Mouse (Mus musculus) adrenal gland, adult 8-10 months (tissue): ENCODE data around the gene Snrnp35. TPM values are rescaled to one million over a fixed set of nuclear protein-coding genes. Genes with fewer than 3 reads are reported as not detected.
"Not testable (repeated sequence)": the region's sequence is repeated elsewhere in the genome, so short reads cannot be mapped to it uniquely, and the experiment has no call there.

Experiments
- DNase-seq: peaks from one replicate; pipeline ENCODE4 v3.0.0; 2022
- total RNA-seq, 4 experiments: library from RNA; stranded (reverse); gene quantifications; 2 replicates each; pipeline ENCODE4 v1.2.4; 2022

The Snrnp35 gene
- total RNA-seq, 4 experiments from 2014 or later: 17.1 to 23.2 (median 17.5) TPM

DNA sequence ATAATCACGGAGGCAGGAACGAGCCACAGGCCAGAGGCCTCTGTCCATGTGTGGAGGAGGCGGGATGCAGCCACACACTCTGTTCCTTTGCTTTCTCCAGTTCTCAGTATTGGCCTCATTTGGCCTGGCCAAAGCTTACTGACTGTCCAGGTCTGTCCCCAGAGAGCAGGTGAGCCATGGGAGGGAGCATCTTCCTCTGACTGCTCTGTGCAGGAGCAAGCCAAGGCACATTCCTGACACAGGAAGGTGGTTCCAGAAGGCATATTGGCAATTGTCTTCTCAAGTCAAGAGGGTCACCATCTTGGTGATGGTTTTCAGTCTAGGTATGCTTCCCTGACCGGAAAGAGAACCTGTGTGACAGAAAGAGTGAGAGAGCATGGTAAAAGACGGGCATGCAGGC is 19.5 kb upstream of the Snrnp35 start:
- no peak for DNase-seq

DNA sequence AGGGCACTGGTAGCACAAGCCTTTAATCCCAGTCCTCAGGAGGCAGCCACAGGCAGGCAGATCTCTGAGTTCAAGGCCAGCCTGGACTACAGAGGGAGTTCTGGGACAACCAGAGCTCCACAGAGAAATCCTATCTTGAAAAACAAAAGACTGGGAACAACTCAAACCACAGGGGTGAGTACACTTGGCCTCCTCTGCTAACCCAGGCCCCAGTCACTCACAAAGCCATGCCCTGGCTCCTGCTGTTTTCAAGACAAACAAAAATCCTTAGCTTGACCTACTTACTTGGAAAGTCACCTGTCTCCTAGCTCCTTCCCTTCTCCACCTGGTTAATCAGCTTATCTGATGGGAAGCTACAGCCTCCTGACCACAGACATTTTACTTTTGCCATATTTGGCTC is 18.0 kb upstream of the Snrnp35 start:
- no peak for DNase-seq

DNA sequence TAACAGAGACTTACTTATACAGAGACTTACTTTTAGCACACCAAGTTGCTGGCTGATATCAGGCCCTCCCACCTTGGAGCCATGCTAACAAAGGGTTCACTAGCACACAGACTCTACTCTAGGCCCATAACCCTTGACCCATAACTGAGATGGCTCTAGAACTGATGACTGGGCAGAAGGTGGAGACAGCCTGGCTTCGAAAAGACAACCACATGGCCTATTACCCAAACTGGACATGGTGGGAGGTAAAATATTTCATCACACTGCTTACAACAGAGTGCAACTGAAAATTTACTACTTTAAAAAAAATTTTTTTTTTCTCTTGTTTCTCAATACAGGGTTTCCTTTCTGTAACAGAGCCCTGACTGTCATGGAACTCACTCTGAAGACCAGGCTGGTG is 15.2 kb upstream of the Snrnp35 start:
- DNase-seq: no peak

DNA sequence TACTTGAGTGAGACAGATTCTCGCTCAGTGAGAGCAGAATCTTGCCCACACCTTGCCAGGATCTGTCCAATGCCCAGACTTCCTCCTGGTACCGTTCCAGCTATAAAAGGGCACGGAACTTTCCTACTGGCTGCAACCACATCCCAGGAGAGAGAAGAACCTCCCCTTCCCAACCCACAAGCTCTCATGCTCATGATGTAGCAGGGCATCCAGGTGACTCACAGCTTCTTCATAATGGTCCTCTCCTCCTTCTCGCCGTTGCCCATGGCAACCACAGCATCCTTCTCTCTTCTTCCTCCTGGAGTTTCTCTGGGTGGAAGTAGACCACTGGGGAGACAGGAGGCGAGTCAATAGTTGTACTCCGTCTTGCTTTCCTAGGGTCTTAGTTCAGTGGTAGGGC is 14.6 kb upstream of the Snrnp35 start:
- DNase-seq: no peak

DNA sequence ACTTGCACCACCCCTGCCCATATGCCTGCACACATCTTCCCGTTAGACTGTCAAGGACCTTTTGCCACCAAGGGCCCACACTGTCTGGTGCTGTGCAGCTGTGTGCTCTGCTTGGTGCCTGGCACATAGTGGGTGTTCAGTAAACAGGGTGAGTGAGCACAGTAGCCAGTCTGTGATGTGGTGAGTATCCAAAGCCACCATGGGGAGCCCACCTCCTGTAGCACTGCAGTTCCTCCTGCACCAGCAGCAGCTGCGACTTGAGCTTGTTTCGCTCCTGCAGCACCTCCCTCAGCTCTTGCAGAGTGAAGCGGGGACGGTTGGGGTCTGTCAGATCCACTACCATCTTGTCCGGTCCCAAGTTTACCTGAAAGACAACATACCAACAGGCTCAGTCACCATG is 13.4 kb upstream of the Snrnp35 start:
- DNase-seq: no peak

DNA sequence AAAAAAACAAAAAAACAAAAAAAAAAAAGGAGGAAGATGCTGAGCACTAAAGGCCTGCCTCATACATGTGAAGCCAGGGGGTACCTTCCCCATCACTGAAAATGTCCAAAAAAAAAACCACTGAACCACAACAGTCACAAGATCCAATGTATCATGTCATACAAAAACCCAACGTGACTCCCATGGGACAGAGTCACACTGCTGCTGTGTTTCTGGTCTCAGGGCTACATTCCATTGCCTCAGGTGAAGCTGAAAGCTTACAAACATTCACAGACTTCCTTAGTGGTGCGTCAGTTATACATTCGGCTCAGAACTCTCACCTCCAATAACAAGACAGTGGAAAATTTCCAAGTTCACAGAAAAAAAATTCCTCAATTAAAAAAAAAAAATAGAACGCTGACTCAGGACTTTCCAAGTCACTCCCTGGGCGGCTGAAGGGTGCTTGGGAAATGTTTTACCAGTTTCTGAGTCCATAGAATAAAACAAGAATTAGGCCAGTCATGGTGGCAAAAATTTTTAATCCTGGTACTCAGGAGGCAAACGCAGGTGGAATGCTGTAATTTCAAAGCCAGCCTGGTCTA is 12.3 kb upstream of the Snrnp35 start:
- DNase-seq: no peak

DNA sequence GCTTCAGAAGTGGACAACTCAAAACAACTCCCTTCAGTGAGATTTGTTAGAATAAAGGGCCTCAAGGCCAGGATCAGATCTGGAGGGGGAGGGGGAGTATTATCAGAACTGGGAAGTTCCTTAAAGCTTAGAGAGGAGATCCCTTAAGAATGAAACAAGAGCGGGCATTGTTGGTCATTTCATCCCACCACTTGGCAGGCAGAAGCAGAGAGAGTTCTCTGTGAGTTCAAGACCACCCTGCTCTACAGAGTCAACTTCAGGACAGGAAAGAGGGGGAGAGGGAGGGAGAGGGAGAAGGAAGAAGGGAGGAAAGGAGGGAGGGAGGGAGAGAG is 4.1 kb upstream of the Snrnp35 start:
- no peak for DNase-seq

DNA sequence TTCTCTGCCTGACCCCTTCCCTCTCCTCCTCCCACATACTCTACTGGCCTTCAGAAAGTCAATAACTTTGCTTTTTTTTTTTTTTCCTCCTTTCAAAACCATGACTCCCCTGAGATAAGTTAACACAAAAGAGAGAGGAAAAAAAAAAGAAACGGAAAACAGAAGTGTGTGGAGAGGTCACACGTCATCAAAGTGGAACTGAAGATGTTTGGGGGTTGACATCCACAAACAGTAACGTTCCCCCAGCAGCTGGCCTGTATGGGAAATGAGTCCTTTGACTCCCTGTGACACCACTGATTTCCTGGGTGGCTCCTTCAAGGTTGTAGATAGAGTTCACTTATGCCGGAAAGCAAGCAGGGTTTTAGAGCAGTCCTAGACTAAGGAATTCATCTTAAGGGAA is 2.8 kb upstream of the Snrnp35 start:
- no peak for DNase-seq

DNA sequence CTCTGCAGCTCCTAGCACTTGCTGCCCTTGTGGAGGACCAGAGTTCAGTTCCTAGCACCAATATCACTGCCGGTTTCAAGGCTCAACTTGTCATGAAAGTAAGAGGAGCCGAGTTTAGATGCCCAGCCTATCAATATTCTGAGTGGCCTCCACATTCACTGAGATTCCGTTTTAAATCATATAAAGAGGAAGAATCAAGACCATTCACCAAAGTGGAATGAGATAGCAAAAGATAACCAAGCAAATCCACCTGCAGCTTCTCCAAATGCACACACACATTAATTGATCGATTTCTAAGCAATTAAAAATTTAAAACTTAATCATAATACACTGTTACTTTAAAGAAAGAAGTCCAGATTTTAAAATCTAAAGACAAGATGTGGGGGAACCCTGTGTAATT is 1.2 kb upstream of the Snrnp35 start:
- no peak for DNase-seq

DNA sequence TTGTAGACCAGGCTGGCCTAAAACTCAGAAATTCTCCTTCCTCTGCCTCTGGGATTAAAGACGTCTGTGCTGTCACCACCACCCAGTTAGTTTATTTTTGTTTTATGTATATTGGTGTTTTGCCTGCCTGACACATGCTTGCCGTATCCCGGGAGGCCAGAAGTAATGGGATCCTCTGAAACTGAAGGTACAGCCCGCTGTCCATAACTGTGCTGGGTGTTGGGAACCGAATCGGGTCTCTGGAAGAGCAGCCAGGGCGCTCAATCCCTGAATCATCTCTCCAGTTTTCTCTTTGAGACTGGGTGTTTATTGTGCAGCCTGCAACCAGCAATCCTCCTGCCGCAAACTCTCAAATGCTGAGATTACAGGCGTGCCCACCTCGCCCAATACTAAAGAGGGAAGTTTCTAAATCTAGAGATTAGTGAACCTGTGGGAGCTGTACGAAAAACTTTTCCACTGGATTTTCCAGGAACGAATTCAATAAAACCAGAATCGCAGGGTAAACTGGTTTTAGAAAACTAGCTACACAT is 433 bp upstream of the Snrnp35 start:
- DNase-seq: no peak

DNA sequence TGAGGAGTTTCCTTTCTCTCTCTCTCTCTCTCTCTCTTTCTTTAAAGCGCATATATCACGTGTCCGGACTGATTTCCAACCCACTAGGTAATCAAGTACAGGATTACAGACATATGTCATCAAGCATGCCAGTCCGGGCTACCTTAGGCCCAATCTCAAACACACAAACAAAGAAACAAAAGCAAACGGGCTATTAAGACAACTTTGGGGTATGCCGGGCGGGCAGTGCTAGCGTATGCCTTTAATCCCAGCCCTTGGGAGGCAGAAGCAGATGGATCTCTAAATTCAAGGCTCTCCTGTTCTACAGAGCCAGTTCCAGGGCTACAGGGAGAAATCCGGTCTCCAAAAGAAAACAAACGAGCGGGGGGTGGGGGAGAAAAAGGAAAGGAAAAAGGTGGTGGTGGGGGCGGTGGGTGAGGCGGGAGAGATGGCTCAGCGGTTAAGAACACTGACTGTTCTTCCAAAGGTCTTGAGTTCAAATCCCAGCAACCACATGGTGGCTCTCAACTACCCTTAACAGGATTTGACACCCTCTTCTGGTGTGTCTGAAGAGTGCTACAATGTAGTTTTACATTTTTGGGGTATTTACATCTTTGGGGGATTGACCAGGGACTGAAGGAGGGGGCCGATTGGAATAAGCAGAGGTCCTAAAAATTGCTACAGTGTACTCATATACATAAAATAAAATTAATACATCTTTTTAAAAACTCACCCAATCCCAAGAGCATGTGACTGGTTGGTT is 892 bp downstream of the Snrnp35 start:
- DNase-seq: no peak

DNA sequence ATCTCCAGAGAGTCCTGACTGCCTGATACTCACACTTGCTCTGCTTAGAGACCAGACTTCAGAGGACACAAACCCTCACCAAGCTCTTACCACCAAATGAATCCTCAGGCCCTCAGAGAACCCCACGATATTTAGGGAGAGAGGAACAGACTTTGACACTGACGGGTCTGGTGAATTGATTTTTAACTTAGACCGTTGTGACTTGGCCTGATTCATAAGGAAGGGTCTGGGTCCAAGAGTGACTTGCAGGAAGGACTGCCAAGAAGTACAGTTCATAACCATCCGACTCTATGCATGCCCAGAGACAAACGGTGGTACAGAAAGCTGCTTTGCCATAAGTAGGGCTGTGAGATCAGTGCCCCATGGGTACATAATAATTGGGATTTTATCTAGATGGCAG is 2.7 kb downstream of the Snrnp35 start:
- no peak for DNase-seq

DNA sequence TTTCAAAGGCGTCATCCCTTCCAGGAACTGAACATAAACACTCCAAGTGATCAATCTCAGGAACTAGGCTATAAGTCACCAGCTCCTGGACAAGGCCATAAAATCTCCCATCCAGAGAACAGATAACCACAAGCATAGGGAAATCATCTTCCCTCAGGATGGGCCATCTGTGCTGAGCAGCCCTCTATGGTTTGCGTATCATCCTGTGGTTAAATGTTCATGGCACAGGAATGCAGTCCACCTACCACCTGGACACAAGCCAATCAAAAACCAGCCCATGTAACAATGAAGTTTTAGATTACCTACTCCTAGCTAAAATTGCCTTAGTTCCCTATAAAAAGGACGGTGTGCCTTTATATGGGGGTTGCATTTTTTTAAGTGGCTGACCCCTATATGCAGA is 6.0 kb downstream of the Snrnp35 start:
- DNase-seq: no peak

DNA sequence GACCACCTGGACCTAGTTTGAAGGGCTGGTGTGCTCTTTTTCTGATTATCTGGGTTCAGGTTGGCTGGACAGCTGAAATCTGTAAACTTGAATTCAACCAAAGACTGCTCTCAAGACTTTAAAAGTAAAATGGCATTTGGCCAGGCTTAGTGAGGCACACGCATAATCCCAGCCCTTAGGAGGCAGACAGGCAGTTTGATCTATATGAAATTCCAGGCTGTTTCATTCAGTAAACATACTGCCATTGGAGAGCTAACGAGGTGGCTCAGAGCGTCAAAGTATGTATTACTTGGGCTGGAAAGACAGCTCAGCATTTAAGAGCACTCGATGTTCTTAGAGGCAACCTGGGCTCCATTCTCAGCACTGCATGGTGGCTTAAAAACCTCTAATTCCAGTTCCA is 8.8 kb downstream of the Snrnp35 start:
- no peak for DNase-seq

DNA sequence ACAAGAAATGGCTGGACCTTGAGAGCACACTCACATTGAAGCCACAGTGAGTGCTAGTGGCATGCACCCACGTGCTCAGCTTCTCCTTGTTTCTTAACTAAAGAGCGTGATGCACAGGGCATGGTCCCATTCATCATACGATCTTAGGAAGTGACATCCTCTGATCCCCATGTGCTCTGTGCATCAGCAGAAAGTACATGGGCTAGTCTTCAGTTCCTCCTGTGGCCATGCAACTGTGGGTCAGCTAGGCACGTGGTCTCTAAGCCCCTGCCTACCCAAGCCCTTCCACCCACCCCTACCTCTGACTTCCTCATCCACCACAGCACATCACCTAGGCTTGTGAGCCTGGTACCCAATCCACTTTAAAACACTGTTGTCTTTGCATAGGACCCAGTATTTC is 9.7 kb downstream of the Snrnp35 start:
- DNase-seq: no peak

DNA sequence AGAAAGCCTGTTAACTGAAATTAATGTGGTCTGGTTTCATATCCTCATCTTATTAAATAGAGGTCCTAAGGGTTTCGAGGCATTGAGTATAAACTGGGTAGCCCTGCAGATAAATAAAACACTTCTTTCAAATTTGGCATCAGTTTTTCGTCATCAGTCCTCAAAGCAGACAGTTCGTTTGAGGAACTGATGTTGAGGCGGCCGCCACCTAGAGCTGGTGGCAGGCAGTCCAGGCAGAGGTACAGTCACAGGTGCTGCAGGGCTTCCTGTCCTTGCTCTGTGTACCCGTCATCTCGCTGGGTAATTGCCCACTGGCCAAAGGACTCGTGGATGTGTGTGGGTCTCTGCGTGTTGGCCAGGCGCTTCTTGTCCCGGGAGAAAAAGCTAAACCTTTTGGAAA is 10.5 kb downstream of the Snrnp35 start:
- DNase-seq: no peak

DNA sequence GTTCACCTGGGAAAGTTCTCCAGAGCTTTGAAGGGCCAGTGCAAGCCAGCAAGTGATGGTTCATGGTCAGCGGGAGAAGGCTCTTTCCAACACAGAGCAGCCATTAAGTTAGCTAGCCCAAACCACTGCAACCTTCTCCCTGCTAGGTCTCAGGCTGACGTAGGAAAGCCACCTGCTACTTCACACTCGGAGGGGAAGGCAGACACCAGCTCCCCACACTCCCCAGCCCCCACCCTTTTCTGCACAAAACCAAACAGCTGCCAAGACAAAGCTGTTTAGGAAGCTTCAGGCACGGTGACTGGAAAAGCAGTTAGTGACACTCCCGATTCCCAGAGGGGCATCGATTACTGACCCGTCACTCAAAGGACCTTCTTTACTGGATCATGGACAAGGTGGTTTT is 12.6 kb downstream of the Snrnp35 start:
- DNase-seq: no peak

DNA sequence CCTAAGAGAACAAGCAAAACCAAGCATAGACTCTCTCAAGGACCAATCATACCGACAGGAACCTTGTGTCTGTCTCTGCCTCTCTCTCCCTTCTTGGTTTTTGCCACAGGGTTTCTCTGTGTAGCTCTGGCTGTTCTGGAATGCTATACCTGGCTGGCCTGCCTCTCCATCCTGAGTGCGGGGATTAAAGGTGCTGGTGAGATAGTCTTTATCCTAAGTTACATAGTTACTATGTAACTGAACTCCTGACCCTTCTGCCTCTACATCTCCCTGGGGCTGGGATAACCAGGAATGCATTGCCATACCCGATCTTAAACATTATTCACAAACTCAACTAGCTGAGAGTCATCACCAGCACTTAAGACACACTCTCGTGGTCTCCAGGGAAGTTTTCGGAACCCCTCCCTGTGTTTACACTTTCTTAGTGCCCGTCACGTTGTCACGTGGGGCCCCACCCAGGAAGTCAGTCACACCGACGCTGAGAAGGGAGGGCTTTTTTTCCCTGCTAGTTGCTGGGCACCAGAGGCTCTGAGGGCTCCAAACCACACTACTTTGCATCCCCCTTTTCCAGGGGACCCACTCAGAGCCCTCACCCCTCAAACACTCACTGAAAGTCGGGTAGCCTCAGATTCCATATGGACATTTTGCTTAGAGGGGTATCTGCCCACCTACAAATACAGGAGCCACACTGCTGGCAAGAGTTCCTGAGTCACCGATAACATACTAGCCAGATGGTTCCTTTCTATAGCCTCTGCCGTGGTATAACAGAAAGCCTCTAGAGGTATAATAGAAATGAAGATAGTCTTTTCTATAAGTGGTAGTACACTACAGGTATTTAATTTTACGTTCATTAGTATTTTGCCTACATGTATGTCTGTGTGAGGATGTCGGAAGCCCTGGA is 13.9 kb downstream of the Snrnp35 start:
- no peak for DNase-seq

DNA sequence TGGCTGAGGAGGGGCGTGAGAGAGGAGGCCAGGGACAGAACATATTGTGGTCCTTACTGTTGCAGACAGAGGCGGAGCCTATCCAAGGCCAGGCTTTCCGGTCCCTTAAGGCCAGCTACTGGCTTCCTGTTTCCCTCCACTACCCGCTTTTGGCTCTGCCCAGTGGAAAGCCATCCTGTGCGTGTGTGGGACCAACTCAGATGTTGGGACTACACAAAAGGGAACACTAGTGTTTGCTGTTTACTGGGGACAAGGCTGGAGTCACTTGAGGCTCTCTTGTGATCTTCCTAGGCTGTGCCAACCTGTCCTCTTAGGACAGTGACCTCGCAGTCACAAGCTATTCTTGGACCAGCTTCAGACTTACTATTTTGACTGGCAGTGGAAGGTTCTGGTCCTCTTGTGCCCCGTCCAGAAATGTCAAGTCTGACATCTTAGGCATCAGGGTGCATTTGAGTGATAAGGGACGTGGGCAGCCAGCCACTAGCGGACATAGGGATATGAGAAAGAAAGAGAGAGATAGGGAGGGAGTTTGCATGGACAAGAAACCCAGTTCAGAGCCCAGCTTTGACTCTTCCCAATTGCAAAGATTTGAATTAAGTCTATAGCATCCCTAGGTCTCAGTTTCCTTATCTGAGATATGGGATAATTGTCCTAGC is 15.4 kb downstream of the Snrnp35 start:
- peak; percentile 55 for DNase-seq

DNA sequence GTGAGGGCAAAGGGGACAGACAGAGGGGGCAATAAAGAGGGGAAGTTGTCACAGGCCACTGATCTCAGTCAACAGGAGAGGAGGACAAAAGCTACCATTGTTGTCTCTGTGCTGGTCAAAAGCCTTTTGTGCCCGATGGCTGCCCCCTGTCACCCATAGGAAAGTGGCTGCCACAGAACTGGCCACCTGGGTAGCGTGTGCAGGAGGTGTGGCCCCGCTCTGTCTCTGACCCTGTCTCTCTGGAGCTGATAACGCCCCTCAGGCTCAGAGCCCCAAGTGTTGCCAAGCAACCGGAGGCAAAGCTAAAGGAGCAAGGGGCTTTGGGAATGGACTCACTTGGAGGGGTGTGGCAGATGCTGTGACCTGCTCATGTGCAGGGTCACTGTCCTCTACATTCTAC is 16.1 kb downstream of the Snrnp35 start:
- no peak for DNase-seq

DNA sequence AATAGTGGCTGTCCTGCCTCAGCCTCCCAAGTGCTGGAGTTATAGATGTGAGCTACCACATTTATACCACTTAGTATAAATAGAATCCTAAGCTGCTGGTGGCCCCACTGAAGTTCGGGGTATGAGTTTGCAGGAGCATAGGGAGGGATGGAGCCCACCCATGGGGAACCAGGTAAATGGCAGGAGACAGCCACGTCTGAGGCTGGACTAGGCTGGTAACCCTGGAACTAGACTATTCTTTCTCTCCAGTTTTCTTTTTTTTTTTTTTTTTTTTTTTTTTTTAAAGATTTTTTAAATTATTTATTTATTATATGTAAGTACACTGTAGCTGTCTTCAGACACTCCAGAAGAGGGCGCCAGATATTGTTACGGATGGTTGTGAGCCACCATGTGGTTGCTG is 17.1 kb downstream of the Snrnp35 start:
- DNase-seq: not testable (repeated sequence)

DNA sequence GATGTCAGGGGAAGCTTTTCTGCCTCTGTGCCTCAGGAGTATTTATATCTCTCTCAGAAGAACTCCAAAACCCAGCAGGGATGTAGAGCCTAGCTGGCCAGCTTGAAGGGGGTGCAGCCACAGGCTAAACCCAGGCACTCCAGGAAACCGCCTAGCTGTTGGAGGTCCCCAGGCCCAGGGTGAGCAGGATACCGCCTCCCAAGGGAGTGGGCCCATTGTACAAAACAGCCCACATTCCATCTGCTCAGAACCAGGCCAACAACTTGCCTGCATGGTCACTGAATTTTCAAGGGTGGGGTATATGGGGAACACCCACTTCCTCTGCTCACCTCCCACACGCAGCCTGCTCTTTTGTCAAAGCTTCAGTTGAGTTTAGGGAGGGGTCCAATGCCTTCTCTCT is 17.6 kb downstream of the Snrnp35 start:
- DNase-seq: no peak

DNA sequence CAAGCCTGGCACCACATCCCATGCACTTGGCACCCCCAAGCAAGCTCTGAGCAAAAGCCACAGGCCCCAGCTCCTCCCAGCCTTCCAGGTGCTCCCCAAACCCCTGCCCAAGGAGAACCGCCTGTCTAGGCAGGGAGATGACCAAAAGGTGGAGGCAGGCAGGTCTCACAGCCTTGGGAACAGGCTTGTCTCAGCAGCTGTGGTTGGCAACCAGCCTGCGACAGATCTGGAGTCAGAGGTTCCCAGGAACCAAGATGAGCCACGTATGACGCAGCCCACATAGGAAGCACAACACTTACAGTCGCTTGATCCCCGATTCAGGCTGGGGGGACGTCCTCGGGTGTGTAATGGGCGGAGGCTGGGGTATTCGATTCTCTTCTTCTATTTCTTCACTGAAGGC is 18.6 kb downstream of the Snrnp35 start:
- no peak for DNase-seq
